Mouse (Mus musculus) limb, embryonic 14.5 days (tissue): ENCODE results near the gene Znrf1. TPM values are rescaled to one million over a fixed set of nuclear protein-coding genes. Genes with fewer than 3 reads are reported as not detected.

Experiments
- ATAC-seq: fragments of 200-750 bp; cut with Nextera tagmentation; 2 replicates; pipeline ENCODE4 v1.8.0; 2017; ENCODE audit warnings: low read depth, moderate number of reproducible peaks, moderate TSS enrichment; ENCODE audit not compliant: low FRiP score
- DNase-seq: peaks from one replicate; pipeline ENCODE4 v3.0.0-alpha.2; 2015; ENCODE audit warnings: low spot score
- H3K27ac ChIP-seq: fragments of 300-500 bp; sonication (generic); replicated peaks from 2 replicates; pipeline ENCODE4 v1.5.1; 2014; ENCODE audit warnings: low read depth, mild to moderate bottlenecking, low read length, moderate library complexity, mixed read lengths
- H3K27me3 ChIP-seq: fragments of 300-500 bp; sonication (generic); 2 replicates; pipeline ENCODE4 v1.6.1; 2014; ENCODE audit warnings: low read length, mixed read lengths; ENCODE audit not compliant: control insufficient read depth, insufficient read depth
- H3K36me3 ChIP-seq: fragments of 300-500 bp; sonication (generic); 2 replicates; pipeline ENCODE4 v1.6.1; 2014; ENCODE audit warnings: mild to moderate bottlenecking, low read length, moderate library complexity, mixed read lengths; ENCODE audit not compliant: control insufficient read depth, insufficient read depth
- H3K4me1 ChIP-seq: fragments of 300-500 bp; sonication (generic); 2 replicates; pipeline ENCODE4 v1.6.1; 2014; ENCODE audit warnings: antibody characterized with exemption, low read length, mixed read lengths; ENCODE audit not compliant: control insufficient read depth, insufficient read depth
- H3K4me2 ChIP-seq: fragments of 300-500 bp; sonication (generic); replicated peaks from 2 replicates; pipeline ENCODE4 v1.6.1; 2014; ENCODE audit warnings: low read depth, mild to moderate bottlenecking, low read length, moderate library complexity; ENCODE audit not compliant: severe bottlenecking
- H3K4me3 ChIP-seq: fragments of 300-500 bp; sonication (generic); replicated peaks from 2 replicates; pipeline ENCODE4 v1.5.1; 2014; ENCODE audit warnings: low read length
- H3K9ac ChIP-seq: fragments of 300-500 bp; sonication (generic); 2 replicates; pipeline ENCODE4 v1.6.1; 2014; ENCODE audit warnings: mild to moderate bottlenecking, low read depth, low read length, moderate library complexity; ENCODE audit not compliant: severe bottlenecking
- H3K9me3 ChIP-seq: fragments of 300-500 bp; sonication (generic); 2 replicates; pipeline ENCODE4 v1.6.1; 2016; ENCODE audit warnings: low read length; ENCODE audit not compliant: control insufficient read depth
- POLR2A ChIP-seq: fragments of 200-500 bp; IDR thresholded peaks from 2 replicates; pipeline ENCODE4 v1.8.0; 2012; ENCODE audit warnings: inconsistent platforms, mild to moderate bottlenecking, moderate library complexity, borderline replicate concordance; ENCODE audit not compliant: insufficient read depth, insufficient read length; ENCODE audit errors: extremely low read depth
- WGBS: fragments of 180-500 bp; shearing (Covaris S2); extraction: QIAGEN DNeasy Blood & Tissue Kit; methylation state at CpG from one replicate; pipeline ENCODE4 v1.1.7; 2014; 5-methylcytosine and 5-hydroxymethylcytosine counted together
- polyA plus RNA-seq, 2 experiments: library from polyadenylated mRNA; depleted of rRNA in 1 of 2; stranded (reverse) in 1 of 2; unstranded in 1 of 2; fragments of >200 nt; fragmentation: Nextera tagmentation in 1 of 2; extraction: Ambion mirVana in 1 of 2; gene quantifications; 2 replicates each; pipeline versions ENCODE4 v1.2.1 to v1.2.3; 2012 to 2014

The Znrf1 gene
- polyA plus RNA-seq, 2 experiments: 42.4 to 133 TPM

DNA sequence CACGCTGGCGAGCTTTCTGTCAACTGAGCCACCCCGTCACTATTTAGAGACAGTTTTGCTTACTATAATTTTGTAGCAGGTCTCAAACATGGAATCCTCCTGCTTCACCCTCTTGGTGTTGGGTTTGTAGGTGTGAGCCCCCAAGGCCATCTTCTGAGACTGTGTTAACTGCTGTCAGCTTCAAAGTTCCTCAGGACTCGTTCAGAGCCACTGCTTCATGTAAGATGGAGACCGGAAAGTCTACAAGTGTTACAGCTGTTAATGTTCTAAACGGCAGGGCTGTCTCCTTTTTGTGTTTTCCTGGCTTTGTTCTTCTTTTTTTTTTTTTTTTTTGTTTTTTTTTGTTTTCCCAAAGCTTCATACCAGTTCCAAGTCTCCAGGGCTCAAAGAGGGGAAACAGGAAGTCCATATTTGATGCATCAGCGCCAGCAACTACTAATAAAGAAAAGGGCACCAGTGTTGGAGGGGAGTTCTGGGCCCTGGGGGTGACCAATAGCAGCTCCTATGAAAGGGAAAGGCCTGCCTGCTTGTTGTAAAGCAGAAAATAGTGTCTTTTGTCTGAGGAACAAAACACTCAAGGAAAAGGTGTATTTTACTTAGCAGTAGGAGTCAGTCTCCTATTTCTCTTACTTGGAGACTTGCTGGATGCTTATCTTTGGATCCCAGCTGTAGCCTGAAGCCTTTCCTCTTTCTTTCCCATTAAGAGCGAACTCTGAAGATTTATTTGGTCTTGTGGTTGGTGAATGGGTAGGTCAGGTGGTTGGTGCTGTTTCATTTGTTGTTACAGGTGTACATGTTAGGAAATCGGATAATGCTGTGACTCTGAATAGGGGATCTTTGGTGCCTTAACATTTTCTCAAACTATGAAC, 14.3 kb downstream of the Znrf1 start:
- Histone ChIP-seq H3K27me3 (no peaks in the 10 kb centered on the region), H3K27ac (no peak overlapping the region), H3K4me3 (no peak overlapping the region), H3K36me3 (no peaks in the 10 kb centered on the region), H3K4me1 (peaks cover 11% of the 10 kb centered on the region; the same call in 1 of the 2 replicates), H3K9ac (peak overlapping the region; percentile 12; the same call in 1 of the 2 replicates), H3K9me3 (no peaks in the 10 kb centered on the region), H3K4me2 (no peak overlapping the region)
- peak; percentile 7 for DNase-seq
- no peak for ATAC-seq
- 63% methylated on average over 9 of the region's 9 CpGs for WGBS
- TF ChIP-seq POLR2A: no peak

GRCm38 (mm10) chr8:111551511-111552130, 15.7 kb downstream of the Znrf1 start:
- H3K27ac ChIP-seq: no peak overlapping the region
- H3K9me3 ChIP-seq: no peaks in the 10 kb centered on the region
- ATAC-seq (no peak), DNase-seq (no peak)
- no peak for TF ChIP-seq POLR2A
- H3K4me3 ChIP-seq: no peak overlapping the region
- no peak overlapping the region for H3K9ac ChIP-seq
- 58% methylated on average over 8 of the region's 8 CpGs for WGBS
- no peaks in the 10 kb centered on the region for H3K36me3 ChIP-seq
- no peak overlapping the region for H3K4me2 ChIP-seq
- no peaks in the 10 kb centered on the region for H3K27me3 ChIP-seq
- peaks cover 12% of the 10 kb centered on the region; the same call in 1 of the 2 replicates for H3K4me1 ChIP-seq

DNA sequence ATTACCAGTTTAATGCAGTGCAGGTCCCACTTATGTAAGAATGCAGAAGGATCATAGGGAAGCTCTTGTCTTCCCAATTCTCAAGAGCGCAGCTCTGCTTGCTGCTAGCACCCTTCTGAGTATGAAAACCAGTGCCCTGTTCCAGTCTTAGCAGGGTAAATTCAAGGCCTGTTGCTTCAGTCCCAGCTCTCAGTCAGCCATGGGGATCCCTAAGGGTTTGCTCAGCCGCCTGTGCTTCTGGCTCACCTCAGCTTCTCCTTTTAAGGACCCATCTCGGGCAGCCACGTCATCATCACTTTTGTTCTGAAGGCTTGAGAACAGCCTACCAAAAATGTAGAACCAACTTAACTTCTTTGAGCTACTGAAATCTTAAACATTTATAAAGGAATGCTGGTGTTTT, 25.9 kb downstream of the Znrf1 start:
- no peak overlapping the region for H3K4me2 ChIP-seq
- WGBS: 87% methylated on average over 4 of the region's 4 CpGs
- no peak overlapping the region for H3K9ac ChIP-seq
- no peak overlapping the region for H3K4me3 ChIP-seq
- no peak for TF ChIP-seq POLR2A
- H3K27me3 ChIP-seq: no peaks in the 10 kb centered on the region
- H3K9me3 ChIP-seq: no peaks in the 10 kb centered on the region
- DNase-seq (no peak), ATAC-seq (no peak)
- H3K27ac ChIP-seq: no peak overlapping the region
- no peaks in the 10 kb centered on the region for H3K36me3 ChIP-seq
- H3K4me1 ChIP-seq: peaks cover 11% of the 10 kb centered on the region; the same call in 1 of the 2 replicates

DNA sequence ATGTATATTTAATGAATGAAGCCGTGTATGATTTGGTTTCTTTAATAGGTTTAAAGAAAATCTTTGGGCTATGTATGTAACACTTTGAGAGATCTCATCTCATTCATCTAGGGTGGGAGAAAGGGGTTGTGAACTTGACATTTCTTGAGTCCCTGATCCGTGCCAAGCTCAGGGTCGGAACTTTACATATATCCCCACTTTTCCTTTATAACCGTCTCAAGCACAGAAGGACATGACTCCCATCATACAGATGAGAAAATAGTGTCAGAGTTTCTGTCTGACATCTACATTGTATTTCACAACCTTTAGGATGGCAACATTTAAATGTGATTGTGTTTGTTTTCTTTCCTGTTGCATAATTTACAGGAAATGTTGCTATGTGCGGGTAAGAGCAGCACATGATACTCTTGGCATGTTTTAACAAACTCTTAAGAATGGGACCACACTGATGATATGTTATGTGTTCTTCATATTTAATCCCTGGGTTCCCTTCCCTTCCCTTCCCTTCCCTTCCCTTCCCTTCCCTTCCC, 26.4 kb downstream of the Znrf1 start:
- no peak overlapping the region for H3K27ac ChIP-seq
- no peaks in the 10 kb centered on the region for H3K36me3 ChIP-seq
- no peak overlapping the region for H3K4me2 ChIP-seq
- peaks cover 12% of the 10 kb centered on the region; the same call in 1 of the 2 replicates for H3K4me1 ChIP-seq
- no peaks in the 10 kb centered on the region for H3K27me3 ChIP-seq
- no peak for TF ChIP-seq POLR2A
- ATAC-seq: no peak
- WGBS: 93% methylated on average over 5 of the region's 5 CpGs
- no peak overlapping the region for H3K4me3 ChIP-seq
- no peak for DNase-seq
- no peaks in the 10 kb centered on the region for H3K9me3 ChIP-seq
- H3K9ac ChIP-seq: no peak overlapping the region

DNA sequence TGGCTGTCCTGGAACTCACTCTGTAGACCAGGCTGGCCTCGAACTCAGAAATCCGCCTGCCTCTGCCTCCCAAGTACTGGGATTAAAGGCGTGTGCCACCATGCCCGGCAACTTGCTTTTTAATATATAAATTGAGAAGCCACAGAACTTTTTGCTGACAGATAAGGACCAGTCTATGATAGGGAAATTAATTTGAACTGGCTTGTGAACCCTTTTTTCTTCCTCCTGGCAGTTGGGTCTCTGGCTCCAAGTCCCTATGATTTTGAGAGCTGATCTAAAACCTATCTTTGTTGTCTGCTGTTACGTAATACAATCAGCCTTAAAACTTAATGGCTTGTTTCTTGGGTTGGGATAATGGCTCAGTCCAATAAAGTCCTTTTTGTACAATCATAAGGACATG, 27.2 kb downstream of the Znrf1 start:
- Histone ChIP-seq H3K9me3 (no peaks in the 10 kb centered on the region), H3K4me2 (no peak overlapping the region), H3K4me1 (peaks cover 15% of the 10 kb centered on the region; the same call in 1 of the 2 replicates), H3K27ac (no peak overlapping the region), H3K9ac (no peak overlapping the region), H3K36me3 (no peaks in the 10 kb centered on the region), H3K4me3 (no peak overlapping the region), H3K27me3 (no peaks in the 10 kb centered on the region)
- ATAC-seq (no peak), DNase-seq (no peak)
- WGBS: 97% methylated on average over 5 of the region's 5 CpGs
- no peak for TF ChIP-seq POLR2A
